Mouse (Mus musculus) erythroblast, adult 5-6 weeks (primary cell): ENCODE results near the gene Syne1. TPM values are rescaled to one million over a fixed set of nuclear protein-coding genes. Genes with fewer than 3 reads are reported as not detected.
A peak's percentile ranks its signal among the peaks of the same experiment; 100 is the strongest.

Experiments used
- ATAC-seq: replicated peaks from 2 replicates; pipeline ENCODE4 v1.8.0; 2016; ENCODE audit warnings: moderate number of reproducible peaks, mild to moderate bottlenecking, moderate TSS enrichment, inconsistent platforms; ENCODE audit not compliant: poor library complexity, low FRiP score, severe bottlenecking
- total RNA-seq, 2 experiments: library from RNA; stranded (forward) in 1 of 2; stranded (reverse) in 1 of 2; fragments of 150-400 nt in 1 of 2; fragments of 200-764, 138-1000 nt in 1 of 2; gene quantifications; 2 replicates each; pipeline versions ENCODE4 v1.2.3 to v1.2.4; 2015 to 2017; ENCODE audit warnings: low replicate concordance in 2 of 2

Syne1 gene
- total RNA-seq, 2 experiments from 2014 or later, result 49.9 to 50.5 TPM

- no peak for ATAC-seq
Observed at GRCm38 (mm10) chr10:5234721-5235501, 316.4 kb downstream of the Syne1 start.

GRCm38 (mm10) chr10:5229129-5229528, 322.2 kb downstream of the Syne1 start:
- ATAC-seq, result no peak

- peak; percentile 70; the same call in 1 of the 2 replicates for ATAC-seq
Observed at GRCm38 (mm10) chr10:5227395-5228076, 323.7 kb downstream of the Syne1 start.

DNA sequence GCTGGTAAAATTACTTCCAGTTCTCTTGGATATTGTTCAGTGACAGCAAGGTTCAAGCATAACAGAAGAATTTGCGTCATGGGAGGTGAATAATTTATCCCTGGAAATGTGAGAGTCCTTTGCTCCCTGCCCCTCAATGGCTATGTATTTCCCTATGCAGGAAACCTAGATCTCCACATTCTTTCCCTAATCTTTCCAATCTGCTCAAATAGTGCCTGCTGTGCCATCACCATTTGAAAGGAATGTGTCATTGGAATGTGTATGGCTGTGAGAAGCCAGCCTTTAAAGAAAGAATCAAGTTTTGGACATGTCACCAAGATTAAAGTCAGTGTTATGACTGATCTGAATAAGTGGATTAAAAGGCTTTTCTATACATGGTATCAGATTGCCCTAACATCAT, 335.3 kb downstream of the Syne1 start:
- ATAC-seq, result no peak

DNA sequence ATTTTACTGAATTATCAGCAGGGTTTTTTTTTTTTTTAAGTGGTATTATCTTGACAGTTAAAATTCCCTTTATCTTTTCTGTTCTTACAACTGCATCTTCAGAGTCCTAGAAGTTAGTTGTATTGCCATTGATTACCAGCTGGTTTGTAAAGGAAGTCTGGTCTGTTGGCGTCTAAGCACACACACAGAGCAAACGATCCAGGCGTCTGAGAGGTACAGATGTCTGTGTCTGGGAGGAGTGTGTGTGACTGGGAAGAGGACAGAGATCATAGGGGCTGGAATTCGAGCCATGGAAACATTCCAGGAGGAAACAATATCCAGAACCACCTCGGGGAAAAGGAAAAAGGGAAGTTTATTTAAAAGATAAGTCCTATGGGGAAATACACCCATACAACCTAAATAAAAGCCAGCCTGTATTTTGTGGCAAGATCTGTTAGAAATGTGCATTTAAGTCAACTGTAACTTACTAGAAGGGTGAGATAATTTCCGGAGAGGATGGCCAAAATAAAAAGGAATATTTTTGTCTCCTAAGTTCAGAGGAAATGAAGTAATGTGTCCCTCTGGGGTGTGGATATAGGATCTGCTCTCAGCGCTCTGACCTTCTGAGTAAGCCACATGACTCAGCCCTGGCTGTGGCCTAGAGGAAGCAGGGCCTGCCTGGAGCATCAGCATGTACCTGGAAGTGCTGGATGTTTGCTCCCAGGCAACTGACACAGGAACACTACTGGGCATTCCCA, 343.2 kb downstream of the Syne1 start:
- peak; percentile 59 for ATAC-seq

- peak; percentile 84 for ATAC-seq
Observed at GRCm38 (mm10) chr10:5205977-5206376, 345.3 kb downstream of the Syne1 start.

DNA sequence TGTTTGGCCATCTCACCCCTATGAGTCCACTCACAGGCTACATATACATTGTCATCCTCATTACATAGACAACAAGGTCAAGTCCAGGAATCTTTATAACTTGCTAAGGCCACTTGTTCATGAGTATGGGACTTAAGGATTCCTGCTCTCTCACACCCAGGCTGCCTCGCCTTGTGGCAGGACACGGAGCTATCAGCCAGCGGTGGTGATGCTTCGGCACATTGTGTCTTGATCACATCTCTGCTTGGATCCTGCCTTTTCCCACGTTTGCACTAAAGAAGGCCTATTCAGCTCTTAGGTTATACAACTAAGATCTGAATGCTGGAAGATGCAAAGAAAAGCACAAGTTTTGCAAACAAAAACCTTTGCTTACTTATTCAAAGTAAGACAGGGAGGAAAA, 345.7 kb downstream of the Syne1 start:
- ATAC-seq, result peak; percentile 59

- ATAC-seq, result no peak
Observed at GRCm38 (mm10) chr10:5203837-5204236, 347.4 kb downstream of the Syne1 start.

DNA sequence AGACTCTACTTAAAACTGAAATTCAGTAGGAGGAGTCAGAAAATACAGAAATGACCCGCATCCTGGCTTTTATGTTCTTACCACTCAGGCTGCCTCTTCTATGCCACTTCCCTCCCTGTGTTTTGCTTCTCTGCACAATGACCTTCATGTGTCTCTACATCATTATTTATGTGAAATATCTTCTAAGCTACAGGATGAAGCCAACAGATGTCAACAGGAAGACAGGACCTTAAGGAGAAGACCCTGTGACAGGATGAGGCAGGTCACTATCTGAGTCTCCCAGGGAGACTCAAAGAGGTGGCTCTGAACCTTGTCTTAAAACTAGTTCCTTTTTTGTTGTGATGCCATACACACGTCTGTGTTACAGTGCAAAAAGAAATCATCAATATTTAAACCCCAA, 353.9 kb downstream of the Syne1 start:
- no peak for ATAC-seq

GRCm38 (mm10) chr10:5196267-5196666, 355.0 kb downstream of the Syne1 start:
- no peak for ATAC-seq

GRCm38 (mm10) chr10:5195288-5195687, 356.0 kb downstream of the Syne1 start:
- ATAC-seq, result peak; percentile 38; the same call in 1 of the 2 replicates

- ATAC-seq, result peak; percentile 96
Observed at GRCm38 (mm10) chr10:5194671-5195234, 356.5 kb downstream of the Syne1 start.

DNA sequence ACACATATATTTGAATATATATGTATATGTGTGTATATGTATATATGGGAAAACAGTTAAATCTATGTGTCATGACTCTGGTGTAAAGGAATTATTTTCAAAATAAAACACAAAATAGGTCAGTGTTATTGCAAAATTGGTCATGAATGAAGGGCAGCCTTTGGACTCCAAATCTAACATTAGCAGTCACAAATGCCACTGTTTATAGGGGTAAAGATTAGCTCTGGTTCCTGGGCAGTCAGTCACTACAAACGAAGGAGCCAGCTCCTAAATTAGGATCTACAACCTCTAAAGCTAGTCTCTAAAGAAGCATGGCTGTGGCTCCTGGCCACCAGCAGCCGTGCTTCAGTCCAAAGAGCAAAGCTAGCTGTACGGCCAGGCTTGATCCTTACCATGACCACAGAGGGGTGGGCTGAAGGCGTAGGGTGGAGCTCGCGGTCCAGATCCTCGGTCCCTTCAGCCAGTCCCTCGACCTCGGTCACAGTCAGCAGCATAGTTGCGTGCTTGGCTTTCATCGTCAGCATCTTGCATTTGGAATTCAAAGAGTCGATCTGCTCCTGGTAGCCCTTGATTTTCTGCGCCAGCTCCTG, 357.1 kb downstream of the Syne1 start:
- peak; percentile 84 for ATAC-seq

DNA sequence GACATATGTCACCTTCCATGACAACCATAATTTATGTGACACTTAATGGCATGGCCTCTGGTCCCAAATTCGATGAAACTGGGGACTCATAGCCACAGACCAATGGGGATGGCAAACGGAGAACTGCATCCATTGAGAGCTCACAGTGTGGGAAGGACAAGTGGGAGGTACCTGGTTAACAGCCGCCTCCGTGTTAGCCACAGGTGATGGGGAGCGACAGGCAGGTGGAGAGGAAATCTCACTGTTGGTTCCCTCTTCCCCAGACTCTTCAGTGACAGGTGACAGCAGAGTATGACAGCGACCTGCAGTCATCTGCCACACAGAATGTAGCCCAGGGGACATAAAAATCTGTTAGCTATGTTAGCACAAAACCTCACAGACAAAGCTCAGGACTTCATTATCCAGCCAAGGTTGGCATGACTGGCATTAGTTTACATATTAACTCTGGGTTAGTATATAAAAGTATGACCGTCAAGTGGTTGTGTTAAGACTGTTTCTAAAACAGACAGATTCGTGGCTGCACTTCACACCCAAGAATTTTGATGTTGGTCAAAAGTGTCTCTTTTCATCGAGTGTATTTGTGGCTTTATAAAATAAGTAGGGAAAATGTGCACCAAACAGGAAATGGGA, 358.3 kb downstream of the Syne1 start:
- ATAC-seq, result no peak

DNA sequence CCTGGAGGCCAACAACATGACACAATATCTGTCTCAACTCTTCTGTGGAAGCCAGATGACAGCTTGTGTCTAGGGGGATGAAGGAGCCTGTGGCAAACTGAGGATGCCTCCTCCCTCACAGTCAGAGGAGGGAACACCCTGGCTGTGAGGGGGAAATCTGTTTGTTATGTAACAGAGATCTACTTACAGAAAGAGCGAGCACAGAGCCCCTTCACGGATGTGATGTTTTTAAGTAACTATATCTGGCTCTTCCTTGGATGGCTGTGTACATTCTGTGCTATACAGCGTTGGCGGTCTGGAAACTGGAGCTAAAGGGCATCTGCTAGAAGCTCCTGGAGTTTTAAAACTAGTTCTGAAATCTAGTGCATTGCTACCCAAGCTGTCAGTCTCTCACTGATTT, 360.5 kb downstream of the Syne1 start:
- ATAC-seq, result no peak

DNA sequence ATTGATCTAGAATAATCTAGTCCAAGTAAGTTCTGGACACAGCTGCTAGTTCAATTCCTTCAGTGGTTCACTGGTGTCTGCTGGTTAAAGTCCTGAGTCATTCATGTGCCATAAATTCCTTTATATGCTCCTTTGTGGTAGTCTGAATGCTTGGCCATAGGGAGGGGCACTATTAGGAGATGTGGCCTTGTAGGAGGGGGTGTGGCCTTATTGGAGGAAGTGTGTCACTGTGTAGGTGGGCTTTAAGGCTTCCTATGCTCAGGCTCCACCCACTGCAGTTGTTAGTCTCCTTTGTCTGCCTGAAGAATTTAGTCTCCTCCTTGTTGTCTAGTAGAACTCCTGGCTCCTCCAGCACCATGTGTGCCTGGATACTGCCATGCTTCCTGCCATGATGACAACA, 362.4 kb downstream of the Syne1 start:
- no peak for ATAC-seq

DNA sequence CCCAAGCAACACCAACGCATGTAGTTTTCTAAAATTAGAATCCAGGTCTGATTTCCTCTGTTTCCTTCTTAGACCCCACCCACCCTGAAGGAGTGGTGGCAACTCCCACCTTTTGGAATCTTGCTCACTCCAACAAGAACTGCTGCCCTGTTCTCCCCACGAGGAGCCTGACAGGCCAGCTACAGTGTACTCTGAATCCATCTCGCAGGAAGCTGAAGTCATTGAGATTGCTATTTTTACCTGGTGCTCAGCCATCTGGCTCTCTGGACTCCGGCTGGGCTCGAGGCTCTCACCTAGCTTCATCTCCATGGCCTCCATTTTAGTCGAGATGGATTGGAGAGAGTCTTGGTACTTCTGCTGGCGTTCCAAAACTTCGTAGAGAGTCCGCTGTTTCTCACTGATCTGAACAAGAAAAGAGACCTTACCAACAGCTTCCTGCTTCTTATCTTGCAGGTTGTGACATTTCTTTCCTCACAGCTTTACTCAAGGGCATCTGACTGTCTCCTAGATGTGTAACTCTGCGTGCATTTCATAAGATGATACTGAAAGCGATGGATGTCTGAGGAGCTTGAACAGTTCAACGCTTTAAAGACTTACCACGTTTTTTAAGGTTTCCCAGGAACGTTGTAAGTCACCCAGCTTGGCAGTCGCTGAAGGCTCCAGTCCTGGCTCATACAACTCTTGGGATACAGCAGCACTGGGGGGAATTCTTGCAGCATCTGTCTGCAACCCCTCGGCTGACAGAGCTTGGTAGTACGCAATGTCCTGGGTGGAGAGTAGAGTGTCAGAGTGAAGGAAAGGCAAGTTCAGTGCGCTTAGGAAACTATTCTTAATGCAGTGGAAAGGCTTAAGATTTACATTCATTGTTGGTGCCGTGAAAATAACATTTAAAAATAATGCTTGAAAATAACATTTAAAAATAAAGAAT, 365.9 kb downstream of the Syne1 start:
- no peak for ATAC-seq

GRCm38 (mm10) chr10:5181771-5182176, 369.5 kb downstream of the Syne1 start:
- no peak for ATAC-seq
